Mouse (Mus musculus): ENCODE measurements around the gene Atp6v1fnb. TPM values are rescaled to one million over a fixed set of nuclear protein-coding genes. Genes with fewer than 3 reads are reported as not detected.

Atp6v1fnb gene
- total and polyA plus RNA-seq, 3 experiments = 0.13 TPM; not detected in 2

- Histone ChIP-seq H3K27me3 (ENCODE audit: control insufficient read depth in 1 of 2, insufficient read depth in 2 of 2, low read length in 2 of 2) (no peaks in the 10 kb centered on the region), H3K9ac (ENCODE audit: control insufficient read depth, low read depth, low read length, poor library complexity, severe bottlenecking) (no peak overlapping the region), H3K36me3 (ENCODE audit: control insufficient read depth in 1 of 2, insufficient read depth in 2 of 2, low read length in 2 of 2) (no peaks in the 10 kb centered on the region; a peak in 1 of 4 replicates), H3K27ac (ENCODE audit: control insufficient read depth, low read depth, low read length) (no peak overlapping the region), H3K9me3 (replicated peaks; ENCODE audit: insufficient read depth, low read length) (no peaks in the 10 kb centered on the region), H3K4me1 (ENCODE audit: control insufficient read depth in 1 of 2, insufficient read depth in 2 of 2, low read length in 2 of 2) (no peaks in the 10 kb centered on the region), H3K79me2 (ENCODE audit: control insufficient read depth, insufficient read depth, low read length, poor library complexity) (no peaks in the 10 kb centered on the region), H3K4me3 (ENCODE audit: control insufficient read depth in 1 of 2, insufficient read depth in 1 of 2, low read depth in 2 of 2, low read length in 2 of 2) (no peak overlapping the region)
- peak; percentile 62 for DNase-seq (ENCODE audit: low read depth, low spot score)
- TF ChIP-seq SMC3 (IDR thresholded peaks at IDR 0.05; ENCODE audit: low read depth, low read length) = peak; percentile 94
- TF ChIP-seq RAD21 (IDR thresholded peaks at IDR 0.05; ENCODE audit: low read depth, low read length) = peak; percentile 64
- TF ChIP-seq POLR2AphosphoS5 (IDR thresholded peaks at IDR 0.05; ENCODE audit: borderline replicate concordance, low read depth, low read length) = no peak
- TF ChIP-seq CTCF (IDR thresholded peaks at IDR 0.05 in 2 of 3, conservative IDR thresholded peaks at IDR 0.05 in 1 of 3; ENCODE audit: control insufficient read depth in 1 of 3, insufficient read depth in 1 of 3, low read depth in 2 of 3, low read length in 3 of 3, poor library complexity in 1 of 3, severe bottlenecking in 1 of 3) = peak; percentile 84 to 88 (median 87)
- TF ChIP-seq ZC3H11A (IDR thresholded peaks at IDR 0.05; ENCODE audit: low read depth, low read length) = peak; percentile 72
Measured at GRCm38 (mm10) chr6:29444773-29445172, 26.5 kb upstream of the Atp6v1fnb start.

- Histone ChIP-seq H3K27me3 (ENCODE audit: control insufficient read depth in 1 of 2, insufficient read depth in 2 of 2, low read length in 2 of 2) (no peaks in the 10 kb centered on the region), H3K4me1 (ENCODE audit: control insufficient read depth in 1 of 2, insufficient read depth in 2 of 2, low read length in 2 of 2) (peaks cover 2 to 3% of the 10 kb centered on the region in 2 experiments; a peak in 2 of 4 replicates), H3K27ac (ENCODE audit: control insufficient read depth, low read depth, low read length) (no peak overlapping the region), H3K79me2 (ENCODE audit: control insufficient read depth, insufficient read depth, low read length, poor library complexity) (no peaks in the 10 kb centered on the region), H3K4me3 (ENCODE audit: control insufficient read depth in 1 of 2, insufficient read depth in 1 of 2, low read depth in 2 of 2, low read length in 2 of 2) (no peak overlapping the region), H3K9me3 (replicated peaks; ENCODE audit: insufficient read depth, low read length) (no peaks in the 10 kb centered on the region), H3K9ac (ENCODE audit: control insufficient read depth, low read depth, low read length, poor library complexity, severe bottlenecking) (no peak overlapping the region), H3K36me3 (ENCODE audit: control insufficient read depth in 1 of 2, insufficient read depth in 2 of 2, low read length in 2 of 2) (no peaks in the 10 kb centered on the region; a peak in 1 of 4 replicates)
- DNase-seq (ENCODE audit: low read depth, low spot score) = no peak
- TF ChIP-seq CHD2 (IDR thresholded peaks at IDR 0.05; ENCODE audit: low read length) = no peak
- TF ChIP-seq NRF1 (IDR thresholded peaks at IDR 0.05; ENCODE audit: insufficient read depth, low read depth, low read length, poor library complexity, severe bottlenecking) = no peak
- no peak for TF ChIP-seq POLR2AphosphoS5 (IDR thresholded peaks at IDR 0.05; ENCODE audit: borderline replicate concordance, low read depth, low read length)
- no peak for TF ChIP-seq MAX (IDR thresholded peaks at IDR 0.05; ENCODE audit: low read length)
- no peak for TF ChIP-seq RCOR1 (IDR thresholded peaks at IDR 0.05; ENCODE audit: low read depth, low read length)
- no peak for TF ChIP-seq ZMIZ1 (IDR thresholded peaks at IDR 0.05; ENCODE audit: low read depth, low read length)
- no peak for TF ChIP-seq TAL1 (IDR thresholded peaks at IDR 0.05; ENCODE audit: low read length)
- TF ChIP-seq ZKSCAN1 (IDR thresholded peaks at IDR 0.05; ENCODE audit: low read depth, low read length) = no peak
- no peak for TF ChIP-seq ETS1 (IDR thresholded peaks at IDR 0.05; ENCODE audit: low read depth, low read length)
- no peak for TF ChIP-seq POLR2AphosphoS2 (IDR thresholded peaks at IDR 0.05; ENCODE audit: low read length)
- no peak for TF ChIP-seq MAZ (IDR thresholded peaks at IDR 0.05; ENCODE audit: low read depth, low read length)
- TF ChIP-seq HCFC1 (IDR thresholded peaks at IDR 0.05; ENCODE audit: low read depth, low read length) = no peak
Measured at GRCm38 (mm10) chr6:29445354-29445753, 25.9 kb upstream of the Atp6v1fnb start.

All from MEL (cell line).